Mouse (Mus musculus): Measurements from ENCODE around the gene Tpra1. TPM values are rescaled to one million over a fixed set of nuclear protein-coding genes. Genes with fewer than 3 reads are reported as not detected.

Tpra1 gene
- polyA plus RNA-seq (2012; rRNA removed) = 124 and 135 TPM in 2 replicates

GRCm38 (mm10) chr6:88901947-88902820, at the start of gene Tpra1:
Gene Tpra1 (plus strand): TSS chr6:88902251.

GRCm38 (mm10) chr6:88874868-88875508, 27.1 kb upstream of the Tpra1 start, which contains the start of gene Podxl2:
Gene Podxl2 (minus strand): TSS chr6:88875044.

GRCm38 (mm10) chr6:88898534-88899048, 3.5 kb upstream of the Tpra1 start, which contains the start of gene Mcm2:
Gene Mcm2 (minus strand): TSS chr6:88898780.

Other genes starting within 250 kb of the Tpra1 start
- 7.2 and 7.7 TPM in 2 replicates for gene Mgll, start 177.8 kb upstream of the Tpra1 start, polyA plus RNA-seq (2012; rRNA removed)
- 67.0 and 69.6 TPM in 2 replicates for gene Abtb1, start 60.3 kb upstream of the Tpra1 start, polyA plus RNA-seq (2012; rRNA removed)
- 911 and 978 TPM in 2 replicates for gene Podxl2, start 27.2 kb upstream of the Tpra1 start, polyA plus RNA-seq (2012; rRNA removed)
- gene Mcm2, start 3.5 kb upstream of the Tpra1 start, polyA plus RNA-seq (2012; rRNA removed) = 61.8 and 76.0 TPM in 2 replicates